Mouse (Mus musculus): ENCODE data around the gene Dlx3. TPM values are rescaled to one million over a fixed set of nuclear protein-coding genes. Genes with fewer than 3 reads are reported as not detected.

Gene Dlx3
- polyA plus RNA-seq (2015; fragmentation: Nextera tagmentation; extraction: Ambion mirVana), result 0.05 TPM in 1 of 2 replicates, not detected in the other

- Histone ChIP-seq H3K9me3 (ENCODE audit: low read length) (no peaks in the 10 kb centered on the region), H3K36me3 (ENCODE audit: insufficient read depth, low read length) (no peaks in the 10 kb centered on the region), H3K4me1 (ENCODE audit: insufficient read depth, low read depth, low read length) (peaks cover 3% of the 10 kb centered on the region; the same call in 1 of the 2 replicates), H3K4me2 (replicated peaks; ENCODE audit: low read depth, low read length) (peak within 1 kb of the TSS; percentile 58), H3K27me3 (replicated peaks; ENCODE audit: insufficient read depth, low read length) (peaks cover 51% of the 10 kb centered on the region), H3K27ac (ENCODE audit: low read length) (no peak within 1 kb of the TSS), H3K9ac (replicated peaks; ENCODE audit: low read depth) (no peak within 1 kb of the TSS), H3K4me3 (ENCODE audit: low read depth, low read length) (peak within 1 kb of the TSS; percentile 25)
- ATAC-seq (no peak; the same call in 1 of the 2 replicates), DNase-seq (ENCODE audit: low spot score) (no peak)
- under 1% methylated on average over 47 of the region's 55 CpGs for WGBS
- TF ChIP-seq CTCF (IDR thresholded peaks at IDR 0.05) (no peak), EP300 (IDR thresholded peaks at IDR 0.05) (no peak)
Observed at GRCm38 (mm10) chr11:95119990-95120632, at the start of gene Dlx3. Gene Dlx3, plus strand, starts transcription at chr11:95120119.

DNA sequence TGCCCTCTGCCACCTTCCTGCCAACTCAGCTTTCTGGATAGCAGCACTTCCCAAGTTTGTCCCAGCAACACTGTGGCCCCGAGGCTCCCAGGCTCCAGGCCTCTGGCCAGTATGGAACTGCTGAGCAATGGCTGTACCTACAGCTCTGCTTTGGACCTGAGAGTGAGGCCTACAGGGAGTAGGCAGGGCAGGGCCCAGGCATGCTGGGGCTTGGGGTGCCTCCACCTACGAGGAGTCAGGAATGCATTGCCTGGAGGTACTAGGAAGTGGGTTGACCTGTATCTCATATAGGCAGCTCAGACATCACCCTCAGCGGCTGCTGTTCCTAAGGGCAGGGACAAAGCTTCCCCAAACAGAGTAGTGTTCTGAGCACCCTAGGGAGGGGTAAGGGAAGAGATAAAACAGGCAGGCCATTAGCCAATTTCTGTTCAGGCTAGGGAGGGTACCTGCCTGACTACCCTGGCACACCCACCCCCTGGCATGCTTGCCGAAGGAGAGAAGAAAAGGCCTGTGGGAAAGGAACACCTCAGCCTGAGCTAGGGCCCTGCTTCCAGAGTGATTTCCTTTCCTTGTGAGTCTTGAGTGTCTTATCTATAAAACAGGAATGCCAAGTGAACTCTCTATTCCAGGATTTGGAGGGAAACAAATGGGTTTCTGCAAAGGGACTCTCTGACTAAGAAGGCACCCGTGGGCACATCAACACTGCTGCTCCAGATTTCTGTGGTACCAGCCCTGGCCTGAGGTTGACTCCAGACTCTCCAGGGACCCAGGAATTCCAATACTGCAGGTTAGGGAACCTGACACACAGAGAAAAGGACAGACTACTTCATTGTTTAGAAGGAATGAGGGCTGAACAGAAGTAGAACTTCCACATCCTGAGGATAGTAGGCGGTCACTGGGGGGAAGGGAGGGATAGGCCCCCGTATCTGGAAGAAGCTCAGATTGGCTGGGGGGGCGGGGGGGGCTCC is 49.5 kb upstream of the Dlx3 start:
- ATAC-seq, result peak; percentile 35
- Histone ChIP-seq H3K4me2 (replicated peaks; ENCODE audit: low read depth, low read length) (0 out of 2 replicates have a peak overlapping the region, but pooled peaks have one; percentile 8), H3K4me1 (ENCODE audit: insufficient read depth, low read depth, low read length) (peaks cover 44% of the 10 kb centered on the region), H3K9ac (replicated peaks; ENCODE audit: low read depth) (no peak overlapping the region), H3K4me3 (ENCODE audit: low read depth, low read length) (no peak overlapping the region), H3K27me3 (replicated peaks; ENCODE audit: insufficient read depth, low read length) (no peaks in the 10 kb centered on the region), H3K27ac (ENCODE audit: low read length) (peak overlapping the region; percentile 82), H3K36me3 (ENCODE audit: insufficient read depth, low read length) (no peaks in the 10 kb centered on the region; the same call in 1 of the 2 replicates), H3K9me3 (ENCODE audit: low read length) (no peaks in the 10 kb centered on the region)
- WGBS, result 38% methylated on average over 8 of the region's 8 CpGs
- no peak for DNase-seq (ENCODE audit: low spot score)
- TF ChIP-seq EP300 (IDR thresholded peaks at IDR 0.05) (peak; percentile 17; the same call in 1 of the 2 replicates), CTCF (IDR thresholded peaks at IDR 0.05) (no peak)

GRCm38 (mm10) chr11:95071266-95071665 is 48.7 kb upstream of the Dlx3 start:
- TF ChIP-seq CTCF (IDR thresholded peaks at IDR 0.05) (no peak), EP300 (IDR thresholded peaks at IDR 0.05) (peak; percentile 41; the same call in 1 of the 2 replicates)
- no peaks in the 10 kb centered on the region for H3K9me3 ChIP-seq (ENCODE audit: low read length)
- DNase-seq (ENCODE audit: low spot score), result peak; percentile 87
- peak overlapping the region; percentile 82 for H3K27ac ChIP-seq (ENCODE audit: low read length)
- 0 out of 2 replicates have a peak overlapping the region, but pooled peaks have one; percentile 8 for H3K4me2 ChIP-seq (replicated peaks; ENCODE audit: low read depth, low read length)
- H3K4me3 ChIP-seq (ENCODE audit: low read depth, low read length), result no peak overlapping the region
- no peaks in the 10 kb centered on the region for H3K27me3 ChIP-seq (replicated peaks; ENCODE audit: insufficient read depth, low read length)
- peaks cover 44% of the 10 kb centered on the region for H3K4me1 ChIP-seq (ENCODE audit: insufficient read depth, low read depth, low read length)
- ATAC-seq, result peak; percentile 34
- WGBS, result 14% methylated on average over 7 of the region's 7 CpGs
- H3K9ac ChIP-seq (replicated peaks; ENCODE audit: low read depth), result no peak overlapping the region
- H3K36me3 ChIP-seq (ENCODE audit: insufficient read depth, low read length), result no peaks in the 10 kb centered on the region; the same call in 1 of the 2 replicates

DNA sequence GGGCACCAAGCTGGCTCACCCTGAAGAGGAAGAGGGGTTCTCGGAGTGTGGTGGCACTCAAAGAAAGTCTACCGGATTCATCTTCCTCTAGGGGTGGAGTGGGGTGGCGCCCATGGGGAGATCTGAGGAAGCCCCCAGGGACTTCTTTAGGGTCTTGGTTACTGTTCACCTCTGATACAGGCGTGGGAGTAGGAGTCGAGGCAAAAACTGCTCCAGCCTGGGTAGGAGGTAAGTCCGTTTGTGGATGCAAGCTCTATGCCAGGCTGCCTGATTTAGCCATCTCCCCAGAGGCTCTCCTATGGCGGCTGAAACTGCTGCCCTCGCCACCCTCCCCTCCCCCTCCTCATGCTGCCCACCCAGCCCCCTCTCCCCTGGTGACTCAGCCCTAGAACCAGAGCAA is 47.8 kb upstream of the Dlx3 start:
- H3K4me1 ChIP-seq (ENCODE audit: insufficient read depth, low read depth, low read length), result peaks cover 44% of the 10 kb centered on the region
- H3K27ac ChIP-seq (ENCODE audit: low read length), result peak overlapping the region; percentile 82
- ATAC-seq (no peak), DNase-seq (ENCODE audit: low spot score) (no peak)
- no peak overlapping the region for H3K4me3 ChIP-seq (ENCODE audit: low read depth, low read length)
- H3K36me3 ChIP-seq (ENCODE audit: insufficient read depth, low read length), result no peaks in the 10 kb centered on the region; the same call in 1 of the 2 replicates
- no peaks in the 10 kb centered on the region for H3K27me3 ChIP-seq (replicated peaks; ENCODE audit: insufficient read depth, low read length)
- H3K4me2 ChIP-seq (replicated peaks; ENCODE audit: low read depth, low read length), result no peak overlapping the region
- WGBS, result 64% methylated on average over 8 of the region's 8 CpGs
- TF ChIP-seq EP300 (IDR thresholded peaks at IDR 0.05) (no peak), CTCF (IDR thresholded peaks at IDR 0.05) (no peak)
- H3K9ac ChIP-seq (replicated peaks; ENCODE audit: low read depth), result no peak overlapping the region
- no peaks in the 10 kb centered on the region for H3K9me3 ChIP-seq (ENCODE audit: low read length)

- H3K4me3 ChIP-seq (ENCODE audit: low read depth, low read length), result no peak overlapping the region
- peaks cover 44% of the 10 kb centered on the region for H3K4me1 ChIP-seq (ENCODE audit: insufficient read depth, low read depth, low read length)
- no peak overlapping the region for H3K9ac ChIP-seq (replicated peaks; ENCODE audit: low read depth)
- peak; percentile 16 for ATAC-seq
- peak overlapping the region; percentile 82 for H3K27ac ChIP-seq (ENCODE audit: low read length)
- H3K9me3 ChIP-seq (ENCODE audit: low read length), result no peaks in the 10 kb centered on the region
- TF ChIP-seq CTCF (IDR thresholded peaks at IDR 0.05), result no peak
- TF ChIP-seq EP300 (IDR thresholded peaks at IDR 0.05), result peak; percentile 39; the same call in 1 of the 2 replicates
- H3K36me3 ChIP-seq (ENCODE audit: insufficient read depth, low read length), result no peaks in the 10 kb centered on the region
- no peaks in the 10 kb centered on the region for H3K27me3 ChIP-seq (replicated peaks; ENCODE audit: insufficient read depth, low read length)
- H3K4me2 ChIP-seq (replicated peaks; ENCODE audit: low read depth, low read length), result 0 out of 2 replicates have a peak overlapping the region, but pooled peaks have one; percentile 12
- DNase-seq (ENCODE audit: low spot score), result peak; percentile 88
- WGBS, result 39% methylated on average over 5 of the region's 5 CpGs
Observed at GRCm38 (mm10) chr11:95072804-95073203, 47.1 kb upstream of the Dlx3 start.

DNA sequence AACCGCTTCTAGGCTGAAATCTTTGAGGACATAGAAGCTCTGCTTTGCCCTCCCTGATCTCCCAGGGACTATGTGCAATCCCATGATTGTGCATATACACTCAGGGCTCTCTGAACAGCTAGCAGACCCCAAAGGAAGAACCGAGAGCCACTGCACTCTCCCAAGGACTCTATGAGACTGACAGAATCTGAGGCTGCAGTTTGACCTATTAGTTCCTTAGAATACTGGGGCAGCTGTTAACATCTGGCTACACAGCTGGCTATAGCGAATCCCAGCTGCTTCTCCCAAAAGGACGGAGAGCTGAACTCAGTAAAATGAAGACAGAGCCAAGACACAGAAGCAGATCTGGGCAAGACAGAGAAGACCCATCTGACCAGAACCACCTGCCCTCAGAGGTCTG is 46.1 kb upstream of the Dlx3 start:
- ATAC-seq (no peak), DNase-seq (ENCODE audit: low spot score) (peak; percentile 60)
- H3K9ac ChIP-seq (replicated peaks; ENCODE audit: low read depth), result no peak overlapping the region
- peaks cover 49% of the 10 kb centered on the region for H3K4me1 ChIP-seq (ENCODE audit: insufficient read depth, low read depth, low read length)
- H3K27ac ChIP-seq (ENCODE audit: low read length), result peak overlapping the region; percentile 92
- no peak overlapping the region for H3K4me3 ChIP-seq (ENCODE audit: low read depth, low read length)
- WGBS, result 57% methylated on average over 4 of the region's 4 CpGs
- no peaks in the 10 kb centered on the region for H3K36me3 ChIP-seq (ENCODE audit: insufficient read depth, low read length)
- no peaks in the 10 kb centered on the region for H3K27me3 ChIP-seq (replicated peaks; ENCODE audit: insufficient read depth, low read length)
- no peak for TF ChIP-seq CTCF (IDR thresholded peaks at IDR 0.05)
- H3K4me2 ChIP-seq (replicated peaks; ENCODE audit: low read depth, low read length), result peak overlapping the region; percentile 83; the same call in 1 of the 2 replicates
- no peaks in the 10 kb centered on the region for H3K9me3 ChIP-seq (ENCODE audit: low read length)

Measured in lung, postnatal 0 days (tissue).